Mouse (Mus musculus): ENCODE results near the gene Cox4i2. TPM values are rescaled to one million over a fixed set of nuclear protein-coding genes. Genes with fewer than 3 reads are reported as not detected.
A peak's percentile ranks its signal among the peaks of the same experiment; 100 is the strongest.

Gene Cox4i2
- total and polyA plus RNA-seq, 2 experiments from 2014 or later: 17.0 to 29.9 TPM

GRCm38 (mm10) chr2:152808178-152808577 lies 54.2 kb downstream of the Cox4i2 start:
- Histone ChIP-seq H3K27me3 (ENCODE audit: control insufficient read depth, insufficient read depth, low read length) (no peaks in the 10 kb centered on the region), H3K4me1 (ENCODE audit: control insufficient read depth, insufficient read depth) (peaks cover 44% of the 10 kb centered on the region), H3K27ac (ENCODE audit: low read depth) (no peak overlapping the region), H3K4me2 (ENCODE audit: low read depth, low read length) (no peak overlapping the region), H3K9ac (replicated peaks; ENCODE audit: low read depth, low read length) (no peak overlapping the region), H3K4me3 (ENCODE audit: low read depth, low read length) (no peak overlapping the region), H3K9me3 (replicated peaks; ENCODE audit: control insufficient read depth, low read length) (no peaks in the 10 kb centered on the region), H3K36me3 (replicated peaks; ENCODE audit: control insufficient read depth, insufficient read depth, low read length) (no peaks in the 10 kb centered on the region)
- TF ChIP-seq EP300 (IDR thresholded peaks at IDR 0.05; ENCODE audit: low read depth) (no peak), CTCF (IDR thresholded peaks at IDR 0.05; ENCODE audit: low read depth) (no peak)
- ATAC-seq (ENCODE audit: insufficient read depth, low read depth): no peak
- WGBS: 71% methylated on average over 3 of the region's 3 CpGs
- no peak for DNase-seq (ENCODE audit: low spot score)

DNA sequence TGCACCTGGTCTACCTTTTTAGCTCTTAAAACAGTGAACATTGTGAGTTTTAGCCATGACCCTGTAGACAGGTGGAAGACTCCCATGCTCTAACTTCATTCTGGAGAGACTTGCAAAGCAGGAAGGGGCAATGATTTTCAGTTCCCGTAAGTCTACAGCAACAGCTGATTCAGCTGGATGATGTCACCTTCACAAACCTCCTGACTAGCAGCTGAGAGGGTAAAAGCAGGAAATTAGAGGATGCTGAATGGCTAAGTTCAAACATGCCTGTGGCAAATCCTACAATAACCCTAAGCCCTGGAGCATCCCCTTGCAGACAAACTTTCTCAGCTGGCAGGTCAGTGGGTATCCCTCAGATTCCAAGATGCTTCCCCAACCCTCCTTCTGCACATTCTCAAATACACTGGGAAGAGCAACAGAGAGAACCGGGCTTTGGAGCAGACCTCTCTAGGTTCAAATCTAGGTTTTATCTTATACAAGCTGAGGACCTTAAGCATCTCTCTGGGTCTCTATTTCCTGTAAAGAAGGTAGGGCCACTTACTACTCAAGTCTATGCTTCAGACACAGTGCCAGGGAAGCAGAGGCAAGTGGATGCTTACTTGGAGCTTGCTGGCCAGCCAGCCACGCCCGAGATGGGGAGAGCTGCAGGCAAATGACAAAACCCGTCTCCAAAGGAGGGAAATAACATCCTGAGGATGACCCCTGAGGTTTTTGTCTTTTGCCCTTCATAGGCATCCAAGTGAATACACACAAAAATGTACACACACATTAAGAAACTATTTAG lies 56.4 kb downstream of the Cox4i2 start:
- DNase-seq (ENCODE audit: low spot score): no peak
- WGBS: 67% methylated on average over 5 of the region's 5 CpGs

GRCm38 (mm10) chr2:152811336-152812165 lies 57.6 kb downstream of the Cox4i2 start:
- TF ChIP-seq EP300 (IDR thresholded peaks at IDR 0.05; ENCODE audit: low read depth) (no peak), CTCF (IDR thresholded peaks at IDR 0.05; ENCODE audit: low read depth) (no peak)
- Histone ChIP-seq H3K4me1 (ENCODE audit: control insufficient read depth, insufficient read depth) (peaks cover 38% of the 10 kb centered on the region), H3K27ac (ENCODE audit: low read depth) (peak overlapping the region; percentile 43; the same call in 1 of the 2 replicates), H3K27me3 (ENCODE audit: control insufficient read depth, insufficient read depth, low read length) (no peaks in the 10 kb centered on the region), H3K4me3 (ENCODE audit: low read depth, low read length) (no peak overlapping the region), H3K36me3 (replicated peaks; ENCODE audit: control insufficient read depth, insufficient read depth, low read length) (no peaks in the 10 kb centered on the region), H3K9ac (replicated peaks; ENCODE audit: low read depth, low read length) (no peak overlapping the region), H3K9me3 (replicated peaks; ENCODE audit: control insufficient read depth, low read length) (no peaks in the 10 kb centered on the region), H3K4me2 (ENCODE audit: low read depth, low read length) (no peak overlapping the region)
- ATAC-seq (ENCODE audit: insufficient read depth, low read depth) (peak; percentile 39; the same call in 1 of the 2 replicates), DNase-seq (ENCODE audit: low spot score) (no peak)
- 53% methylated on average over 3 of the region's 3 CpGs for WGBS

More for the DNA sequence above, 56.4 kb downstream of the Cox4i2 start:
- H3K27me3 ChIP-seq (ENCODE audit: control insufficient read depth, insufficient read depth, low read length): no peaks in the 10 kb centered on the region
- TF ChIP-seq EP300 (IDR thresholded peaks at IDR 0.05; ENCODE audit: low read depth) (no peak), CTCF (IDR thresholded peaks at IDR 0.05; ENCODE audit: low read depth) (no peak)
- H3K27ac ChIP-seq (ENCODE audit: low read depth): peak overlapping the region; percentile 4; the same call in 1 of the 2 replicates
- H3K9ac ChIP-seq (replicated peaks; ENCODE audit: low read depth, low read length): no peak overlapping the region
- H3K4me1 ChIP-seq (ENCODE audit: control insufficient read depth, insufficient read depth): peaks cover 40% of the 10 kb centered on the region
- H3K36me3 ChIP-seq (replicated peaks; ENCODE audit: control insufficient read depth, insufficient read depth, low read length): no peaks in the 10 kb centered on the region
- no peaks in the 10 kb centered on the region for H3K9me3 ChIP-seq (replicated peaks; ENCODE audit: control insufficient read depth, low read length)
- no peak for ATAC-seq (ENCODE audit: insufficient read depth, low read depth)
- H3K4me3 ChIP-seq (ENCODE audit: low read depth, low read length): no peak overlapping the region
- H3K4me2 ChIP-seq (ENCODE audit: low read depth, low read length): no peak overlapping the region

GRCm38 (mm10) chr2:152813232-152813631 lies 59.3 kb downstream of the Cox4i2 start:
- H3K9me3 ChIP-seq (replicated peaks; ENCODE audit: control insufficient read depth, low read length): no peaks in the 10 kb centered on the region
- DNase-seq (ENCODE audit: low spot score) (no peak), ATAC-seq (ENCODE audit: insufficient read depth, low read depth) (no peak)
- 88% methylated on average over 1 of the region's 1 CpGs for WGBS
- H3K27me3 ChIP-seq (ENCODE audit: control insufficient read depth, insufficient read depth, low read length): no peaks in the 10 kb centered on the region
- no peak overlapping the region for H3K4me2 ChIP-seq (ENCODE audit: low read depth, low read length)
- no peak overlapping the region for H3K9ac ChIP-seq (replicated peaks; ENCODE audit: low read depth, low read length)
- H3K4me1 ChIP-seq (ENCODE audit: control insufficient read depth, insufficient read depth): peaks cover 55% of the 10 kb centered on the region
- H3K4me3 ChIP-seq (ENCODE audit: low read depth, low read length): no peak overlapping the region
- no peaks in the 10 kb centered on the region for H3K36me3 ChIP-seq (replicated peaks; ENCODE audit: control insufficient read depth, insufficient read depth, low read length)
- TF ChIP-seq EP300 (IDR thresholded peaks at IDR 0.05; ENCODE audit: low read depth): no peak
- TF ChIP-seq CTCF (IDR thresholded peaks at IDR 0.05; ENCODE audit: low read depth): no peak
- no peak overlapping the region for H3K27ac ChIP-seq (ENCODE audit: low read depth)

DNA sequence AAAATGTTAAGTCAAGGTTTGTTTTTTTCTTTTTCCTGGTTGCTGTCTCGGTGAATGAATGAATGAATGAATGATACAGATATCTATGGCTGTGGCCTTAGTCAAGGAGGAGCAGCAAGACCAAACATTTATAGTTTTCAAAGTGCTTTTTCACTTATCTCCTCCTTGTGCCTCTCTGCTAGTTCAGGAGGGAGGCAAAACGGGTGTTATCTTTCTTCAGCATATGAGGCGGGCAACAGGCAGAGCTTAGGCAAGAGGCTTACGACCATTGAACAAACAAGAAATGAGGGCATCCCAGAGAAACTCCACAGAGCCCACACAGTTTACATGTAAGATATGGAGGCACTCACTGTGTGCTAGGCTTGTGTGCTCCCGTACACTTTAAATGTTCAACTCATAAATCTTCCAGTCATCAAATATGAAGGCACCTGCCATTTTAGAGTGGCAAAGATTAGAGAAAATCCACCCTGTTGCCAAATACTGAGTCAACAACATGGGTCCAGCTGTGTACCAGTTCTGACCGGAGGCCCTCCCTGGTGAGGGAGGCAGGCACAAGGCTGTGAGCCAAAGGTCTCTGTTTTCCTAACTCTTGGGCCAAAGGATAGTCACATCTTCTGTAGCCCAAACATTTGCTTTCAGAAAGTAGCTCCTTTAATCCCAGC lies 60.4 kb downstream of the Cox4i2 start:
- H3K27ac ChIP-seq (ENCODE audit: low read depth): 0 out of 2 replicates have a peak overlapping the region, but pooled peaks have one; percentile 22
- H3K27me3 ChIP-seq (ENCODE audit: control insufficient read depth, insufficient read depth, low read length): no peaks in the 10 kb centered on the region
- H3K9me3 ChIP-seq (replicated peaks; ENCODE audit: control insufficient read depth, low read length): no peaks in the 10 kb centered on the region
- DNase-seq (ENCODE audit: low spot score) (no peak), ATAC-seq (ENCODE audit: insufficient read depth, low read depth) (no peak)
- H3K36me3 ChIP-seq (replicated peaks; ENCODE audit: control insufficient read depth, insufficient read depth, low read length): no peaks in the 10 kb centered on the region; the same call in 1 of the 2 replicates
- TF ChIP-seq EP300 (IDR thresholded peaks at IDR 0.05; ENCODE audit: low read depth): no peak
- no peak for TF ChIP-seq CTCF (IDR thresholded peaks at IDR 0.05; ENCODE audit: low read depth)
- H3K4me1 ChIP-seq (ENCODE audit: control insufficient read depth, insufficient read depth): peaks cover 62% of the 10 kb centered on the region
- no peak overlapping the region for H3K9ac ChIP-seq (replicated peaks; ENCODE audit: low read depth, low read length)
- no peak overlapping the region for H3K4me2 ChIP-seq (ENCODE audit: low read depth, low read length)
- H3K4me3 ChIP-seq (ENCODE audit: low read depth, low read length): no peak overlapping the region
- 61% methylated on average over 6 of the region's 6 CpGs for whole genome bisulfite sequencing

Small RNAs within 50 kb of the gene (microRNA-seq; reads per million reads assigned to microRNA genes)
- not detected for gene Gm23802

Other genes starting within 250 kb of the Cox4i2 start
- not detected in 2 replicates for gene Defb26, start 242.5 kb upstream of the Cox4i2 start, total RNA-seq (2014; rRNA removed; ENCODE audit: low replicate concordance)
- gene Defb26, start 242.5 kb upstream of the Cox4i2 start, polyA plus RNA-seq (2015; fragmentation: Nextera tagmentation; extraction: Ambion mirVana): not detected in 2 replicates
- gene Defb28, start 235.9 kb upstream of the Cox4i2 start, total RNA-seq (2014; rRNA removed; ENCODE audit: low replicate concordance): not detected in 2 replicates
- not detected in 2 replicates for gene Defb28, start 235.9 kb upstream of the Cox4i2 start, polyA plus RNA-seq (2015; fragmentation: Nextera tagmentation; extraction: Ambion mirVana)
- gene Defb29, start 214.1 kb upstream of the Cox4i2 start, total RNA-seq (2014; rRNA removed; ENCODE audit: low replicate concordance): not detected in 2 replicates
- gene Defb29, start 214.1 kb upstream of the Cox4i2 start, polyA plus RNA-seq (2015; fragmentation: Nextera tagmentation; extraction: Ambion mirVana): not detected in 2 replicates
- not detected in 2 replicates for gene Gm17416, start 184.8 kb upstream of the Cox4i2 start, total RNA-seq (2014; rRNA removed; ENCODE audit: low replicate concordance)
- not detected in 2 replicates for gene Gm17416, start 184.8 kb upstream of the Cox4i2 start, polyA plus RNA-seq (2015; fragmentation: Nextera tagmentation; extraction: Ambion mirVana)
- not detected in 2 replicates for gene Defb21, start 181.4 kb upstream of the Cox4i2 start, total RNA-seq (2014; rRNA removed; ENCODE audit: low replicate concordance)
- not detected in 2 replicates for gene Defb21, start 181.4 kb upstream of the Cox4i2 start, polyA plus RNA-seq (2015; fragmentation: Nextera tagmentation; extraction: Ambion mirVana)
- not detected in 2 replicates for gene Defb19, start 173.9 kb upstream of the Cox4i2 start, total RNA-seq (2014; rRNA removed; ENCODE audit: low replicate concordance)
- gene Defb19, start 173.9 kb upstream of the Cox4i2 start, polyA plus RNA-seq (2015; fragmentation: Nextera tagmentation; extraction: Ambion mirVana): 2.2 and 2.6 TPM in 2 replicates
- not detected in 2 replicates for gene Defb45, start 154.8 kb upstream of the Cox4i2 start, total RNA-seq (2014; rRNA removed; ENCODE audit: low replicate concordance)
- not detected in 2 replicates for gene Defb45, start 154.8 kb upstream of the Cox4i2 start, polyA plus RNA-seq (2015; fragmentation: Nextera tagmentation; extraction: Ambion mirVana)
- not detected in 2 replicates for gene Defb36, start 149.8 kb upstream of the Cox4i2 start, total RNA-seq (2014; rRNA removed; ENCODE audit: low replicate concordance)
- gene Defb36, start 149.8 kb upstream of the Cox4i2 start, polyA plus RNA-seq (2015; fragmentation: Nextera tagmentation; extraction: Ambion mirVana): not detected in 2 replicates
- gene Defb25, start 131.1 kb upstream of the Cox4i2 start, total RNA-seq (2014; rRNA removed; ENCODE audit: low replicate concordance): not detected in 2 replicates
- gene Defb25, start 131.1 kb upstream of the Cox4i2 start, polyA plus RNA-seq (2015; fragmentation: Nextera tagmentation; extraction: Ambion mirVana): 0.53 and 0.54 TPM in 2 replicates
- 4.8 and 12.5 TPM in 2 replicates for gene Rem1, start 127.2 kb upstream of the Cox4i2 start, total RNA-seq (2014; rRNA removed; ENCODE audit: low replicate concordance)
- 10.2 TPM in 2 replicates for gene Rem1, start 127.2 kb upstream of the Cox4i2 start, polyA plus RNA-seq (2015; fragmentation: Nextera tagmentation; extraction: Ambion mirVana)
- 68.6 and 72.9 TPM in 2 replicates for gene H13, start 84.7 kb upstream of the Cox4i2 start, total RNA-seq (2014; rRNA removed; ENCODE audit: low replicate concordance)
- gene H13, start 84.7 kb upstream of the Cox4i2 start, polyA plus RNA-seq (2015; fragmentation: Nextera tagmentation; extraction: Ambion mirVana): 53.4 and 55.0 TPM in 2 replicates
- 6.5 and 11.7 TPM in 2 replicates for gene Mcts2, start 67.1 kb upstream of the Cox4i2 start, total RNA-seq (2014; rRNA removed; ENCODE audit: low replicate concordance)
- 30.9 and 31.6 TPM in 2 replicates for gene Mcts2, start 67.1 kb upstream of the Cox4i2 start, polyA plus RNA-seq (2015; fragmentation: Nextera tagmentation; extraction: Ambion mirVana)
- 146 and 188 TPM in 2 replicates for gene Id1, start 17.9 kb upstream of the Cox4i2 start, total RNA-seq (2014; rRNA removed; ENCODE audit: low replicate concordance)
- gene Id1, start 17.9 kb upstream of the Cox4i2 start, polyA plus RNA-seq (2015; fragmentation: Nextera tagmentation; extraction: Ambion mirVana): 46.7 and 59.3 TPM in 2 replicates
- gene Bcl2l1, start 77.6 kb downstream of the Cox4i2 start, total RNA-seq (2014; rRNA removed; ENCODE audit: low replicate concordance): 60.9 and 75.6 TPM in 2 replicates
- 34.5 and 35.0 TPM in 2 replicates for gene Bcl2l1, start 77.6 kb downstream of the Cox4i2 start, polyA plus RNA-seq (2015; fragmentation: Nextera tagmentation; extraction: Ambion mirVana)
- gene Tpx2, start 93.8 kb downstream of the Cox4i2 start, total RNA-seq (2014; rRNA removed; ENCODE audit: low replicate concordance): 8.1 and 13.6 TPM in 2 replicates
- gene Tpx2, start 93.8 kb downstream of the Cox4i2 start, polyA plus RNA-seq (2015; fragmentation: Nextera tagmentation; extraction: Ambion mirVana): 15.0 and 15.1 TPM in 2 replicates
- gene Mylk2, start 157.2 kb downstream of the Cox4i2 start, total RNA-seq (2014; rRNA removed; ENCODE audit: low replicate concordance): not detected in 2 replicates
- gene Mylk2, start 157.2 kb downstream of the Cox4i2 start, polyA plus RNA-seq (2015; fragmentation: Nextera tagmentation; extraction: Ambion mirVana): 0.15 and 0.16 TPM in 2 replicates
- gene Foxs1, start 179.0 kb downstream of the Cox4i2 start, total RNA-seq (2014; rRNA removed; ENCODE audit: low replicate concordance): 4.5 and 8.6 TPM in 2 replicates
- gene Foxs1, start 179.0 kb downstream of the Cox4i2 start, polyA plus RNA-seq (2015; fragmentation: Nextera tagmentation; extraction: Ambion mirVana): 8.2 and 8.4 TPM in 2 replicates
- 0.12 TPM in 1 of 2 replicates, not detected in the other for gene Dusp15, start 197.5 kb downstream of the Cox4i2 start, total RNA-seq (2014; rRNA removed; ENCODE audit: low replicate concordance)
- gene Dusp15, start 197.5 kb downstream of the Cox4i2 start, polyA plus RNA-seq (2015; fragmentation: Nextera tagmentation; extraction: Ambion mirVana): not detected in 2 replicates
- 0.89 TPM in 1 of 2 replicates, not detected in the other for gene Ttll9, start 208.3 kb downstream of the Cox4i2 start, total RNA-seq (2014; rRNA removed; ENCODE audit: low replicate concordance)
- gene Ttll9, start 208.3 kb downstream of the Cox4i2 start, polyA plus RNA-seq (2015; fragmentation: Nextera tagmentation; extraction: Ambion mirVana): 0.05 and 0.14 TPM in 2 replicates